Mouse (Mus musculus) heart, adult 2 months (tissue): ENCODE results near the gene Fastk. TPM values are rescaled to one million over a fixed set of nuclear protein-coding genes. Genes with fewer than 3 reads are reported as not detected.

Source experiments
- DNase-seq, 2 experiments: peaks; one replicate each; pipeline ENCODE4 v3.0.0; 2021
- H3K27ac ChIP-seq: fragments of 200-600 bp; 2 replicates; pipeline ENCODE4 v1.8.1; 2022
- H3K27me3 ChIP-seq: fragments of 200-500 bp; 2 replicates; pipeline ENCODE4 v1.6.1; 2012; ENCODE audit warnings: mild to moderate bottlenecking, low read length, inconsistent platforms, mixed read lengths; ENCODE audit not compliant: control insufficient read depth, insufficient read depth
- H3K36me3 ChIP-seq: fragments of 200-500 bp; 2 replicates; pipeline ENCODE4 v1.6.1; 2012; ENCODE audit warnings: low read length, inconsistent platforms; ENCODE audit not compliant: control insufficient read depth, insufficient read depth
- H3K4me1 ChIP-seq: fragments of 200-500 bp; 2 replicates; pipeline ENCODE4 v1.6.1; 2011; ENCODE audit warnings: low read length; ENCODE audit not compliant: control insufficient read depth, insufficient read depth
- H3K4me3 ChIP-seq: fragments of 200-600 bp; 2 replicates; pipeline ENCODE4 v1.8.1; 2022
- H3K79me2 ChIP-seq: fragments of 200-500 bp; replicated peaks from 2 replicates; pipeline ENCODE4 v1.6.1; 2012; ENCODE audit warnings: mild to moderate bottlenecking, inconsistent platforms, low read length, moderate library complexity, mixed read lengths; ENCODE audit not compliant: control insufficient read depth, insufficient read depth
- H3K9ac ChIP-seq: fragments of 200-500 bp; 2 replicates; pipeline ENCODE4 v1.6.1; 2012; ENCODE audit warnings: low read depth, mild to moderate bottlenecking, control low read depth, inconsistent platforms, low read length, mixed read lengths
- CTCF ChIP-seq: fragments of 200-600 bp; IDR thresholded peaks from 2 replicates; pipeline ENCODE4 v1.8.1; 2022; ENCODE audit warnings: antibody characterized with exemption, mild to moderate bottlenecking, moderate library complexity
- EP300 ChIP-seq: fragments of 200-500 bp; IDR thresholded peaks from 2 replicates; pipeline ENCODE4 v1.6.1; 2011; ENCODE audit warnings: low read depth, low read length, control low read depth; ENCODE audit not compliant: insufficient read depth
- POLR2A ChIP-seq: fragments of 200-500 bp; IDR thresholded peaks from 2 replicates; pipeline ENCODE4 v1.6.1; 2011; ENCODE audit warnings: mild to moderate bottlenecking, low read depth, low read length, control low read depth; ENCODE audit not compliant: insufficient read depth
- WGBS: fragments of 180-500 bp; shearing (Covaris S2); methylation state at CpG from one replicate; pipeline ENCODE4 v1.1.7; 2018; 5-methylcytosine and 5-hydroxymethylcytosine counted together
- intact Hi-C: fragments of 180-260 bp; cut with DNase I; formaldehyde crosslinking; loops from one replicate; pipeline ENCODE4 v1.15.1; 2025
- polyA plus RNA-seq: library from polyadenylated mRNA; depleted of rRNA; stranded (reverse); fragments of >200 nt; gene quantifications from 2 replicates; pipeline ENCODE4 v1.2.3, GENCODE M21; 2012
- total RNA-seq, 2 experiments: library from RNA; stranded (reverse); gene quantifications; 2 replicates each; pipeline ENCODE4 v1.2.3; 2021

Fastk gene
- total and polyA plus RNA-seq, 3 experiments, result 287 to 613 (median 328) TPM

DNA sequence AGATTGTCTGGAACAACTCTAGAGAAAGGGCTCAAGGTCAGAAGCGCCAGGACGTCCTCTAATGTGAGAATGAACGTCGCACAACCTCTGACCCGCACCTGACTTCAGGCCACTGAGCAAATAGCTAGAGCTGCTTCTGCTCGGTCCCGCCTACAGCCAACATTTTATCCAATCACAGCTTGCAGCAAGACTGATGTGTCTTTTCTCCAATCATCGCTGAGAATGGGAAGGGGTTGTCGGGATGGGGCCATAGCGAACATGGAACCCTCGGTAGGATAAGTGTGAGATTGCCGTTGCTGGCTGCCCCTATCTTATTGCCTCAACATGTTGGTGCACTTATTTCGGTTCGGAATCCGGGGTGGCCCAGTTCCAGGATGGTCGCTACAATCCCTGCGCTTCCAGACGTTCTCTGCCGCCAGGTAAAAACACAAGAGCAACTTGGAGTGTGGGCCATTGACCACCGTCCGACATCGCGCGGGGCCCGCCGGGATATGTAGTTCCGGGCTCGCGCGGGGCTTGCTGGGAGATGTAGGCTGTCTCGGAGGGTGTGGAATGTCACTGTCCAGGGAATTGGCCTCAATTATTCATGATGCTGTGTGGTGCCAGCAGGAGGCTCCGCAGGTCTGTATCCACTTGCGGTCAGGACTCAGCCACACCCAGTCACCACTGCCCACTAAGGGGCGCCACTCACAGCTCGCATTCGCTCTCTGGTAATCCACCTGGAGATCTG is 50.8 kb downstream of the Fastk start:
- peak; percentile 84 for TF ChIP-seq POLR2A
- peak; percentile 63 for TF ChIP-seq EP300
- TF ChIP-seq CTCF, result peak; percentile 92
- Histone ChIP-seq H3K36me3 (no peaks in the 10 kb centered on the region), H3K27me3 (no peaks in the 10 kb centered on the region), H3K4me3 (peak overlapping the region; percentile 69), H3K79me2 (no peaks in the 10 kb centered on the region), H3K9ac (peak overlapping the region; percentile 58), H3K4me1 (peaks cover 2% of the 10 kb centered on the region), H3K27ac (peak overlapping the region; percentile 90)
- intact Hi-C loops, result loop anchor here (1.0 to 5.0 kb wide), 3 partner anchors 29 to 76 kb away; partner anchors contain the start of genes Cdk5 and Slc4a2
- WGBS, result 1% methylated on average over 36 of the region's 36 CpGs
- peak; percentile 96 to 98 for DNase-seq

DNA sequence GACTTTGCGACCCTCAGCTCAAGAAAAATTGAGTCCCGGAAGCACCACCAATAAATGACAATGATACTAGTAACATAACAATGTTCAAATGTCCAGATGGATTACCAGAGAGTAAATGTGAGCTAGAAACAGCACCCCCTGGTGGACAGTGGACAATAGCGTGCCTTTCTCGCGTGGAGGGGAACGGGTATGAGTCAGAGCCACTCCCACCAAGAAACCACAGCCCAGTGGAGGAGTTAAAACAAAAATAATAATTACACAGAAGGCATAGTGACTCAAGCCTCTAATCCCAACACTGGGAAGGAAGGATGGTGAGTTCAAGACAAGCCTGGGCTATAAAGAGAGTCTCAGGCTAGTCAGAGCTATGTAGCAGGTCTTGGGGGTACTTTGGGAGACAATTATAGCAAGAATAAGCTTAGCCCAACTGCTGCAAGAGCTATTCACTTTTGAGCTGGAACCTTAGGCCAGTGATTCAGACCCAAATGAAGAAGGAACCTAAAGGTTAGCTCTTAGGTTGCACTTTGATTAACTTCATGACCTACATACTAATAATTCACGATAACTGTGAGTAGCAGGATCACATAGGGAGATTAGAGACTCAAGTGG is 51.6 kb downstream of the Fastk start, which contains the start of gene Abcb8:
TSS of gene Abcb8 (plus strand) at position 272 of the 606 bp plus-strand sequence.
- H3K4me1 ChIP-seq, result peaks cover 2% of the 10 kb centered on the region
- intact Hi-C loops, result loop anchor here (2.0 to 5.0 kb wide), 2 partner anchors 36 to 57 kb away; no protein-coding TSS in a partner anchor
- DNase-seq, result peak; percentile 76 to 83
- no peaks in the 10 kb centered on the region for H3K27me3 ChIP-seq
- H3K4me3 ChIP-seq, result peak within 1 kb of the TSS; percentile 69
- no peaks in the 10 kb centered on the region for H3K36me3 ChIP-seq
- H3K9ac ChIP-seq, result peak within 1 kb of the TSS; percentile 58
- no peaks in the 10 kb centered on the region for H3K79me2 ChIP-seq
- TF ChIP-seq POLR2A (no peak), CTCF (peak; percentile 94), EP300 (0 out of 2 replicates have a peak, but pooled peaks have one; percentile 28)
- H3K27ac ChIP-seq, result peak within 1 kb of the TSS; percentile 90
- WGBS, result 21% methylated on average over 7 of the region's 7 CpGs

DNA sequence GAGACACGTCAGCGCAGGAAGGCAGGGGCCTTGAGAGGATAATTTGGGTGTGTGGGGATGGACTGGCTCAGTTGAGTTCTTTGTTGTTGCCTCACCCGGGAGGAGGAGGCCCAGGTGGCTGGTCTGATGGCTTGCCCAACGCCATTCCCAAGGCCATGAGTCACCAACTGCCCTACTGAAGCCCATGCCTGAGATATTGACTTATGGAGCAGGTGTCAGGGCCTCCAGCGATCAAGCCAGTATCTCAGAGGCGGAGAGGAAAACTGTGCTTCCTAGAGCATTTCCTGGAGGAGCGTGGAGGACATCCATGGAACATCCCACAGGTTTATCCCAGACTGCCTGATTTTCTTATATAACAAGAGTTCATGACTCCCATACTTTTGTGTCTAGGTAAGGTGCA is 52.4 kb downstream of the Fastk start:
- WGBS, result 41% methylated on average over 7 of the region's 7 CpGs
- Histone ChIP-seq H3K4me1 (peaks cover 2% of the 10 kb centered on the region), H3K27me3 (no peaks in the 10 kb centered on the region), H3K27ac (no peak overlapping the region; the same call in 1 of the 2 replicates), H3K79me2 (no peaks in the 10 kb centered on the region), H3K4me3 (no peak overlapping the region), H3K9ac (no peak overlapping the region), H3K36me3 (no peaks in the 10 kb centered on the region)
- TF ChIP-seq POLR2A (no peak), EP300 (no peak), CTCF (no peak)
- no peak for DNase-seq
- intact Hi-C loops, result loop anchor here (2.0 to 5.0 kb wide), 2 partner anchors 35 to 56 kb away; no protein-coding TSS in a partner anchor

DNA sequence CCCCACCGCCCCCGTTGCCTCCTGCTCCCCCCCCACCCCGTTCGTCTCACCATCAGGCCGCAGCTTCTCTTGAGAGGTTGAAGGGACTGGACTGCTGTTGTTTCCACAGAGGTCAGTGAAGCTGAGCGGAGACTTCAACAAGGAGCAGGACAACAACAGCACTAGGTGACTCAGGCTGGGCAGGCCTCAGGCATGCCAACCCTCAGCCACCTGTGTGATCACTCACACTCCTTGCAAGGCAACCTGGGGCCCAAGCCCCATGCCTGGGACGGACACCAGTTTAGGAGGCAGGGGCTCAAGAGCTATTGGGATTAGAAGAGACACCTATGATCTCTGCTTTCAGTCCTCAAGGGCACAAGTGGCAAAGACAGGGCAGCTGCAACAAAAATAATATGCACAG is 53.2 kb downstream of the Fastk start, which contains the start of gene Atg9b:
TSS of gene Atg9b (minus strand) at position 280 of the 400 bp plus-strand sequence.
- Histone ChIP-seq H3K4me1 (peaks cover 4% of the 10 kb centered on the region), H3K4me3 (no peak within 1 kb of the TSS), H3K36me3 (no peaks in the 10 kb centered on the region), H3K27ac (no peak within 1 kb of the TSS; the same call in 1 of the 2 replicates), H3K9ac (no peak within 1 kb of the TSS), H3K79me2 (no peaks in the 10 kb centered on the region), H3K27me3 (no peaks in the 10 kb centered on the region)
- DNase-seq, result no peak
- TF ChIP-seq CTCF, result no peak
- TF ChIP-seq EP300, result no peak
- TF ChIP-seq POLR2A, result no peak
- intact Hi-C loops, result loop anchor here (2.0 to 5.0 kb wide), 2 partner anchors 35 to 55 kb away; no protein-coding TSS in a partner anchor
- 90% methylated on average over 7 of the region's 7 CpGs for WGBS

DNA sequence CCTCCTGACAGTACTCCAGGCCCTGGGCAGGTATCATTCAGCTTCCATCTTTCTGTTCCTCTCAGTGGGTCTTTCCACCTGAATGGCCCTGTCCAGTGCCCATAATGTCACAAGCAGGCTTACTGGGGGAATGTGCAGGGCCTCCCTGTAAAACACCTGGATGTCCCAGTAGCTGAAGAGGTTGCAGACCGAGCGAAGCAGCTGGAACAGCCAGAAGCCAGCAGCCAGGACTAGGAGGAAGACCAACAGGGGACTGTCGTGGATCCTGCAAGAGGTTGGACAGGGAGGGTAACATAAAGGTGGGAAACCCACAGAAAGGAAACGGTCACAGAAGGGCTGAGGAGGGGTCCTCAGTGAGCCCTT is 55.4 kb downstream of the Fastk start:
- WGBS, result 88% methylated on average over 4 of the region's 4 CpGs
- no peak for DNase-seq
- Histone ChIP-seq H3K4me1 (peaks cover 8% of the 10 kb centered on the region), H3K9ac (no peak overlapping the region), H3K27ac (no peak overlapping the region; the same call in 1 of the 2 replicates), H3K4me3 (no peak overlapping the region), H3K36me3 (no peaks in the 10 kb centered on the region), H3K27me3 (no peaks in the 10 kb centered on the region), H3K79me2 (no peaks in the 10 kb centered on the region)
- intact Hi-C loops, result loop anchor here (5.0 kb wide), 1 partner anchor 32 kb away; no protein-coding TSS in a partner anchor
- TF ChIP-seq POLR2A, result no peak
- TF ChIP-seq EP300, result no peak
- no peak for TF ChIP-seq CTCF
